Mouse (Mus musculus) forebrain, embryonic 15.5 days (tissue): Measurements from ENCODE around the gene Slc5a12. TPM values are rescaled to one million over a fixed set of nuclear protein-coding genes. Genes with fewer than 3 reads are reported as not detected.

ENCODE experiments used
- ATAC-seq: fragments of 200-750 bp; cut with Nextera tagmentation; replicated peaks from 2 replicates; pipeline ENCODE4 v1.8.0; 2017; ENCODE audit warnings: mild to moderate bottlenecking, moderate TSS enrichment, moderate library complexity
- H3K27ac ChIP-seq: fragments of 300-500 bp; sonication (generic); replicated peaks from 2 replicates; pipeline ENCODE4 v1.5.1; 2015; ENCODE audit warnings: mild to moderate bottlenecking, inconsistent platforms
- H3K27me3 ChIP-seq: fragments of 300-500 bp; sonication (generic); 2 replicates; pipeline ENCODE4 v1.6.1; 2015; ENCODE audit warnings: inconsistent platforms
- H3K36me3 ChIP-seq: fragments of 300-500 bp; sonication (generic); 2 replicates; pipeline ENCODE4 v1.6.1; 2015; ENCODE audit warnings: mild to moderate bottlenecking, inconsistent platforms
- H3K4me1 ChIP-seq: fragments of 300-500 bp; sonication (generic); 2 replicates; pipeline ENCODE4 v1.6.1; 2015; ENCODE audit warnings: inconsistent platforms
- H3K4me2 ChIP-seq: fragments of 300-500 bp; sonication (generic); replicated peaks from 2 replicates; pipeline ENCODE4 v1.6.1; 2015; ENCODE audit warnings: mild to moderate bottlenecking, inconsistent platforms
- H3K4me3 ChIP-seq: fragments of 300-500 bp; sonication (generic); 2 replicates; pipeline ENCODE4 v1.5.1; 2015; ENCODE audit warnings: mild to moderate bottlenecking, inconsistent platforms
- H3K9ac ChIP-seq: fragments of 300-500 bp; sonication (generic); replicated peaks from 2 replicates; pipeline ENCODE4 v1.6.1; 2015; ENCODE audit warnings: mild to moderate bottlenecking, inconsistent platforms
- H3K9me3 ChIP-seq: fragments of 300-500 bp; sonication (generic); 2 replicates; pipeline ENCODE4 v1.6.1; 2016; ENCODE audit warnings: inconsistent platforms
- WGBS: fragments of 180-500 bp; shearing (Covaris S2); methylation state at CpG from one replicate; pipeline ENCODE4 v1.1.7; 2015; ENCODE audit warnings: mixed read lengths; 5-methylcytosine and 5-hydroxymethylcytosine counted together
- polyA plus RNA-seq: library from polyadenylated mRNA; unstranded; fragments of >200 nt; fragmentation: Nextera tagmentation; extraction: Ambion mirVana; gene quantifications from 2 replicates; pipeline ENCODE4 v1.2.1, GENCODE M21; 2015

The Slc5a12 gene
- polyA plus RNA-seq, result not detected in 2 replicates

- Histone ChIP-seq H3K4me1 (no peaks in the 10 kb centered on the region), H3K9ac (no peak within 1 kb of the TSS), H3K9me3 (no peaks in the 10 kb centered on the region), H3K4me2 (no peak within 1 kb of the TSS), H3K27ac (no peak within 1 kb of the TSS), H3K4me3 (no peak within 1 kb of the TSS), H3K27me3 (no peaks in the 10 kb centered on the region), H3K36me3 (no peaks in the 10 kb centered on the region)
- no peak for ATAC-seq
- WGBS, result 78% methylated on average over 2 of the region's 2 CpGs
Observed at GRCm38 (mm10) chr2:110596932-110597331, at the start of gene Slc5a12. Gene Slc5a12, plus strand, starts transcription at chr2:110597298.

DNA sequence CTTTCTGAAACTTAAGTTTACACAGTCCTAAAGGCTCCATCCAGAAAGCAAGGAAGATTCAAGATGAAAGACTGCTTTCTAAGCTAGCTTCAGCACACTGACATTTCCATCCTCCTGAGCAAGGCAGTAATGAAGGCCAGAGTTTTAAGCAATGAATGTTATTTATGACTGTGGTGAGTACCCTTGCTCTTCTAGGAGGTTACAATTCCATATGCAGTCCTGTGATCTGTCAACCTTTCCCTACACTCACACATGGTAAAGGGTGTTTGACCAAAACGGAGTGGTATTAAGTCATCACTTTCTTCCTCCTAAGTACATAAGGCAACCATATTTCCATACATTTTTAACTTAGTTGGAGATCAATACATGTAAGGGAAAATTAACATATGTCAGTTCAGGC, 41.0 kb upstream of the Slc5a12 start:
- Histone ChIP-seq H3K9me3 (no peaks in the 10 kb centered on the region), H3K27ac (no peak overlapping the region), H3K36me3 (no peaks in the 10 kb centered on the region), H3K4me3 (no peak overlapping the region), H3K4me2 (no peak overlapping the region), H3K9ac (no peak overlapping the region), H3K4me1 (no peaks in the 10 kb centered on the region), H3K27me3 (no peaks in the 10 kb centered on the region)
- WGBS, result 93% methylated on average over 1 of the region's 1 CpGs
- no peak for ATAC-seq

DNA sequence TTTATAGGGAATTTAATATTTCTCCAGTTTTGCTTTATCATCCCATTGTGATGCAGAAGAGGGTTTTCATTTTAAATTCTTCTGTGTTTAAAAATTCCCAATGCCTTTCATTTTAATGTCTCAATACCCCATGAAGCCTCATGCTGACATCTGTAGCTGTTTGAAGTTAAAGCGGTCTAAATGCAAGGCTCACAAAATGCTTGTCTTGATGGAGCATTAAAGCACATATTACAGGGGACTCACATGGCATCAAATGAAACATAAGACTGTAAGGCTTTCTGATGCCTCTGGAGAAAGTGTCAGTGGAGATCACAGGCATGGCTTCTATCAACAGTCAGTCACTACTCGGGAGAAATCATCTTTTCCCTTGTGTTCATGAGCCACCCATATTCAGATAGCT, 34.5 kb upstream of the Slc5a12 start:
- H3K4me2 ChIP-seq, result no peak overlapping the region
- H3K27ac ChIP-seq, result no peak overlapping the region
- 75% methylated on average over 2 of the region's 2 CpGs for WGBS
- no peaks in the 10 kb centered on the region for H3K9me3 ChIP-seq
- no peak overlapping the region for H3K4me3 ChIP-seq
- no peaks in the 10 kb centered on the region for H3K27me3 ChIP-seq
- H3K9ac ChIP-seq, result no peak overlapping the region
- H3K36me3 ChIP-seq, result no peaks in the 10 kb centered on the region
- no peaks in the 10 kb centered on the region for H3K4me1 ChIP-seq
- no peak for ATAC-seq

- no peaks in the 10 kb centered on the region for H3K27me3 ChIP-seq
- WGBS, result 36% methylated on average over 5 of the region's 5 CpGs
- H3K4me1 ChIP-seq, result no peaks in the 10 kb centered on the region
- no peak overlapping the region for H3K4me2 ChIP-seq
- ATAC-seq, result peak; percentile 89
- H3K9ac ChIP-seq, result no peak overlapping the region
- no peak overlapping the region for H3K4me3 ChIP-seq
- no peaks in the 10 kb centered on the region for H3K9me3 ChIP-seq
- no peak overlapping the region for H3K27ac ChIP-seq
- no peaks in the 10 kb centered on the region for H3K36me3 ChIP-seq
Observed at GRCm38 (mm10) chr2:110564673-110565627, 32.1 kb upstream of the Slc5a12 start.

GRCm38 (mm10) chr2:110586692-110587091, 10.4 kb upstream of the Slc5a12 start:
- no peaks in the 10 kb centered on the region for H3K4me1 ChIP-seq
- H3K27ac ChIP-seq, result no peak overlapping the region
- no peak overlapping the region for H3K4me2 ChIP-seq
- H3K27me3 ChIP-seq, result no peaks in the 10 kb centered on the region
- H3K4me3 ChIP-seq, result no peak overlapping the region
- WGBS, result 90% methylated on average over 6 of the region's 6 CpGs
- no peak overlapping the region for H3K9ac ChIP-seq
- ATAC-seq, result no peak
- no peaks in the 10 kb centered on the region for H3K36me3 ChIP-seq
- H3K9me3 ChIP-seq, result no peaks in the 10 kb centered on the region

- Histone ChIP-seq H3K27ac (no peak overlapping the region), H3K4me3 (no peak overlapping the region), H3K27me3 (no peaks in the 10 kb centered on the region), H3K9me3 (no peaks in the 10 kb centered on the region), H3K9ac (no peak overlapping the region), H3K36me3 (no peaks in the 10 kb centered on the region), H3K4me2 (no peak overlapping the region), H3K4me1 (no peaks in the 10 kb centered on the region)
- ATAC-seq, result no peak
- WGBS, result 83% methylated on average over 1 of the region's 1 CpGs
Observed at GRCm38 (mm10) chr2:110590007-110590406, 7.1 kb upstream of the Slc5a12 start.

GRCm38 (mm10) chr2:110592276-110592675, 4.8 kb upstream of the Slc5a12 start:
- WGBS, result 88% methylated on average over 3 of the region's 3 CpGs
- no peak for ATAC-seq

DNA sequence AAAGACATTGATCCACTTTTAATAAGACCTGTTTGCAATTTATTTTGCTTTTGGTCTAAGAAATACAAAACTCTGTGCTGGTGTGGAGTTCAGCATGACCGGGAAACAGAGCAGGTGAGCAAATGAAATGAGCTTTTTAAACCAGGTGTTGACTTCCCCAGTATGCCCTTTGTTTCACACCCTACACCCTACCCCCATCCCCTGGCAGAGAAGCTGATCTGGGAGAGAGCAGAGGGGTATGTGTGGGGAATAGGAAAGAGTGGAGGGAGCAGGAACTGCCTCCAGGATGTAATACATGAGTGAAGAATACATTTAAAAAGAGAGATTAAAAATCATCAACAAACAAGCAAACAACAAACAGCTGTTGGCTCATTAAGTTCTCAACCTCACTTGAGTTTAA, 47.3 kb downstream of the Slc5a12 start:
- no peak for ATAC-seq
- H3K27ac ChIP-seq, result no peak overlapping the region
- H3K27me3 ChIP-seq, result no peaks in the 10 kb centered on the region
- H3K4me1 ChIP-seq, result no peaks in the 10 kb centered on the region
- H3K9ac ChIP-seq, result no peak overlapping the region
- 80% methylated on average over 1 of the region's 1 CpGs for WGBS
- no peaks in the 10 kb centered on the region for H3K9me3 ChIP-seq
- H3K4me2 ChIP-seq, result no peak overlapping the region
- no peaks in the 10 kb centered on the region for H3K36me3 ChIP-seq
- no peak overlapping the region for H3K4me3 ChIP-seq

More at GRCm38 (mm10) chr2:110592276-110592675, 4.8 kb upstream of the Slc5a12 start:
- Histone ChIP-seq H3K4me1 (no peaks in the 10 kb centered on the region), H3K4me2 (no peak overlapping the region), H3K9ac (no peak overlapping the region), H3K9me3 (no peaks in the 10 kb centered on the region), H3K27me3 (no peaks in the 10 kb centered on the region), H3K36me3 (no peaks in the 10 kb centered on the region), H3K4me3 (no peak overlapping the region), H3K27ac (no peak overlapping the region)

GRCm38 (mm10) chr2:110644846-110645245, 47.7 kb downstream of the Slc5a12 start:
- no peak overlapping the region for H3K4me2 ChIP-seq
- no peak overlapping the region for H3K9ac ChIP-seq
- H3K4me3 ChIP-seq, result no peak overlapping the region
- H3K9me3 ChIP-seq, result no peaks in the 10 kb centered on the region
- no peaks in the 10 kb centered on the region for H3K4me1 ChIP-seq
- no peaks in the 10 kb centered on the region for H3K36me3 ChIP-seq
- ATAC-seq, result no peak
- no peaks in the 10 kb centered on the region for H3K27me3 ChIP-seq
- no peak overlapping the region for H3K27ac ChIP-seq

GRCm38 (mm10) chr2:110663329-110663728, 66.2 kb downstream of the Slc5a12 start:
- H3K36me3 ChIP-seq, result no peaks in the 10 kb centered on the region
- H3K27me3 ChIP-seq, result no peaks in the 10 kb centered on the region
- peak; percentile 76 for ATAC-seq
- WGBS, result 46% methylated on average over 4 of the region's 4 CpGs
- no peak overlapping the region for H3K4me3 ChIP-seq
- no peaks in the 10 kb centered on the region for H3K4me1 ChIP-seq
- H3K4me2 ChIP-seq, result no peak overlapping the region
- H3K9ac ChIP-seq, result no peak overlapping the region
- no peak overlapping the region for H3K27ac ChIP-seq
- no peaks in the 10 kb centered on the region for H3K9me3 ChIP-seq

DNA sequence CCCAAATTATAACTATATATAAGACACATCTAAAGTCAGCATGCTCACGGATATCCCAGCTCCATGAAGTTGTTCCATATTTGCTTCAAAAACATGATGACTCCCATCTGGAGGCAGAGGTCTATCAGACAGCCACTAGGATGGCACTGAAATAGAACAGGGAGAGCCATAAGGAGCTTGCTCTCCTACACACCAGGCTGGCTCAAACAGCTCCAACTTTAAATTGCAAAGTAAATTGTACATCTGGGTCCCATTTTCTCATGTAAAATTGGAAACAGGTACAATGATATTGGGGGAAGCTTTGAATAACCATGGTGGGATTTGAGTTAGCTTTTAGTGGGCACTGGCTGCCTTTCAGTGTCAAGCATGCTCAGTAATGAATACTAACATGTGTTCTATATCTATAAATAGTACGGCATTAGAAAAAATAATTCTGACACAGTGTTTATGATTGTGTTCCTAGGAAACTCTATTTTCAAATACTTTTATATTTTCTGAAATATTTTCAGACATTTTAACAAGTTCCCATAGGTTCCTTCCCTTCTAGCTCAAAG, 74.0 kb downstream of the Slc5a12 start:
- no peaks in the 10 kb centered on the region for H3K36me3 ChIP-seq
- H3K9me3 ChIP-seq, result no peaks in the 10 kb centered on the region
- H3K9ac ChIP-seq, result no peak overlapping the region
- H3K4me1 ChIP-seq, result no peaks in the 10 kb centered on the region
- no peak overlapping the region for H3K4me2 ChIP-seq
- H3K27ac ChIP-seq, result no peak overlapping the region
- H3K27me3 ChIP-seq, result no peaks in the 10 kb centered on the region
- H3K4me3 ChIP-seq, result no peak overlapping the region
- no peak for ATAC-seq
- WGBS, result 86% methylated on average over 2 of the region's 2 CpGs
